Mouse (Mus musculus) forebrain, postnatal 0 days (tissue): Measurements from ENCODE around the gene Ccdc184. TPM values are rescaled to one million over a fixed set of nuclear protein-coding genes. Genes with fewer than 3 reads are reported as not detected.
A peak's percentile ranks its signal among the peaks of the same experiment; 100 is the strongest.

Experiments
- ATAC-seq: fragments of 200-750 bp; cut with Nextera tagmentation; 2 replicates; pipeline ENCODE4 v1.8.0; 2017; ENCODE audit warnings: mild to moderate bottlenecking, moderate library complexity
- DNase-seq: peaks from one replicate; pipeline ENCODE4 v3.0.0-alpha.2; 2015
- H3K27ac ChIP-seq: fragments of 300-500 bp; sonication (generic); 2 replicates; pipeline ENCODE4 v1.5.1; 2014; ENCODE audit warnings: low read depth, mild to moderate bottlenecking, antibody characterized with exemption, low read length, moderate library complexity, mixed read lengths
- H3K27me3 ChIP-seq: fragments of 300-500 bp; sonication (generic); 2 replicates; pipeline ENCODE4 v1.6.1; 2014; ENCODE audit warnings: mild to moderate bottlenecking, low read length, mixed read lengths; ENCODE audit not compliant: insufficient read depth
- H3K36me3 ChIP-seq: fragments of 300-500 bp; sonication (generic); 2 replicates; pipeline ENCODE4 v1.6.1; 2014; ENCODE audit warnings: mild to moderate bottlenecking, moderate library complexity; ENCODE audit not compliant: insufficient read depth
- H3K4me1 ChIP-seq: fragments of 300-500 bp; sonication (generic); 2 replicates; pipeline ENCODE4 v1.6.1; 2014; ENCODE audit warnings: antibody characterized with exemption; ENCODE audit not compliant: insufficient read depth
- H3K4me2 ChIP-seq: fragments of 300-500 bp; sonication (generic); 2 replicates; pipeline ENCODE4 v1.6.1; 2014; ENCODE audit warnings: low read depth, mild to moderate bottlenecking, moderate library complexity
- H3K4me3 ChIP-seq: fragments of 300-500 bp; sonication (generic); 2 replicates; pipeline ENCODE4 v1.5.1; 2014; ENCODE audit warnings: low read depth, low read length, mixed read lengths
- H3K9ac ChIP-seq: fragments of 300-500 bp; sonication (generic); 2 replicates; pipeline ENCODE4 v1.6.1; 2014; ENCODE audit warnings: mild to moderate bottlenecking
- H3K9me3 ChIP-seq: fragments of 300-500 bp; sonication (generic); 2 replicates; pipeline ENCODE4 v1.6.1; 2016; ENCODE audit warnings: low read length
- CTCF ChIP-seq: sonication (generic); IDR thresholded peaks from 2 replicates; pipeline ENCODE4 v1.5.1; 2016; ENCODE audit warnings: antibody characterized with exemption, control low read depth, low read depth
- WGBS: fragments of 180-500 bp; shearing (Covaris S2); extraction: QIAGEN DNeasy Blood & Tissue Kit; methylation state at CpG from one replicate; pipeline ENCODE4 v1.1.7; 2014; 5-methylcytosine and 5-hydroxymethylcytosine counted together
- polyA plus RNA-seq: library from polyadenylated mRNA; unstranded; fragments of >200 nt; fragmentation: Nextera tagmentation; extraction: Ambion mirVana; gene quantifications from 2 replicates; pipeline ENCODE4 v1.2.1, GENCODE M21; 2015
- total RNA-seq: library from RNA; depleted of rRNA; stranded (reverse); fragments of >200 nt; gene quantifications from 2 replicates; pipeline ENCODE4 v1.2.3, GENCODE M21; 2014

Gene Ccdc184
- total and polyA plus RNA-seq, 2 experiments from 2014 or later = 66.0 to 68.9 TPM

DNA sequence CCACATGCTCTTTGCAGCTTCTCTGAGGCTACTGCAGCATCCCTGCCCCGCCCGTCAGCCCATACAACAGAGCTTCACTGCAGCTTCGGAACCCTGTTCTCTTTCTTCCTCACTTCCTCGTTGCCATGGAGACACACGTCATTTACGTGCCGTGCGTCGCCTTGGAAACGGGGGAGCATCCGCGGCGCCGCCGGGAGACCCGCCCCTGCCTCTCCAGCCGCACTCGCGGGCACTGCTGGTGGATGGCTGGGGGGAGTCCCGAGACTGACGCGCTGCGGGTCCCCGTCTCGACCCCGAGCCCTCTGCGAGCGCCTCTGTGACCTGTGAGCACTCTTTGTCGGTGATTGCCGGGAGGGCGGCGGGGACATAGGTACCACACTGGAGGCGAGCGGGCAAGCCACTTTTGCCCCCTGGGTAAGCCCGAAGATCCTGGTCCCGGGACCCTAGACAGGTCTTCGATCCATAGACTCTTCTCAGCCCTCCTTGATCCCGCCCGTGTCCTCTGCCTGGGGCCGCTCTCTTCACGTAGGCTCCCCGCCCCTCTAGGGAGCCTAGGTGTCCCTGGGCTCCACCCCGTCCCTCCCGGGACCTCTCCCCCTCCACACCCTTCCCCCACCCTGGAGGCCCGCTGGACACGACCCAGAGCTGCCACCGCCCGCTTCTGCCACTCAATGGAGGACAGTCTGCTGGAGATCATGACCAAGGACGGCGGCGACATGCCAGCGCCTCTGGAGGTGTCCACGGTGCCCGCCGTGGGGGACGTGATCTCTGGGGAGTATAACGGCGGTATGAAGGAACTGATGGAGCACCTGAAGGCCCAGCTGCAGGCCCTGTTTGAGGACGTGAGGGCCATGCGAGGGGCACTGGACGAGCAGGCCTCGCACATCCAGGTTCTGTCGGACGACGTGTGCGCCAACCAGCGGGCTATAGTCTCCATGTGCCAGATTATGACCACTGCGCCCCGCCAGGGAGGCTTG lies 975 bp downstream of the Ccdc184 start:
- Histone ChIP-seq H3K9ac (peak overlapping the region; percentile 80), H3K4me1 (peaks cover 11% of the 10 kb centered on the region; the same call in 1 of the 2 replicates), H3K4me3 (peak overlapping the region; percentile 74), H3K27ac (peak overlapping the region; percentile 92), H3K4me2 (peak overlapping the region; percentile 84), H3K36me3 (no peaks in the 10 kb centered on the region), H3K27me3 (no peaks in the 10 kb centered on the region; the same call in 1 of the 2 replicates), H3K9me3 (no peaks in the 10 kb centered on the region)
- WGBS = 2% methylated on average over 69 of the region's 69 CpGs
- TF ChIP-seq CTCF = no peak
- ATAC-seq = peak; percentile 96
- peak; percentile 98 for DNase-seq

DNA sequence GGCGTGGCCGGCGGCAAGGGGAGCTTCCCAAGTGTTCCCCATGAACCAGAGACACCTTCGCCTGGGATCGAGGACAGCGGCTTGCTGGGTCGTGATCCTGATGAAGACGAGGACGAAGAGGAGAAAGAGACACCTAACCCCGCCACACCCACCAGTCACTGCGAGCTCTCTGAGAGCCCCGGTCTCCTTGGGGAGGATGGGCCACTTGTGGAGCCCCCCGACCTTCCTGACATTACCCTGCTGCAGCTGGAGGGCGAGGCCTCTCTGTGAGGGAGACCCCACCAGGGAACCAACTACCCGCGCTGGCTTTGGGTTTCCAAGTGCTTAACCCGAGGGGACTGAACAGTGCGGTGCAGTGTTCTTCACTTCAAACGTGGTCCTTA lies 1.7 kb downstream of the Ccdc184 start:
- WGBS = 6% methylated on average over 19 of the region's 19 CpGs
- no peaks in the 10 kb centered on the region; the same call in 1 of the 2 replicates for H3K27me3 ChIP-seq
- H3K9me3 ChIP-seq = no peaks in the 10 kb centered on the region
- no peaks in the 10 kb centered on the region for H3K36me3 ChIP-seq
- peak overlapping the region; percentile 74 for H3K4me3 ChIP-seq
- DNase-seq (no peak), ATAC-seq (no peak)
- peaks cover 11% of the 10 kb centered on the region; the same call in 1 of the 2 replicates for H3K4me1 ChIP-seq
- H3K4me2 ChIP-seq = peak overlapping the region; percentile 84
- no peak overlapping the region for H3K27ac ChIP-seq
- peak overlapping the region; percentile 80 for H3K9ac ChIP-seq
- TF ChIP-seq CTCF = no peak

DNA sequence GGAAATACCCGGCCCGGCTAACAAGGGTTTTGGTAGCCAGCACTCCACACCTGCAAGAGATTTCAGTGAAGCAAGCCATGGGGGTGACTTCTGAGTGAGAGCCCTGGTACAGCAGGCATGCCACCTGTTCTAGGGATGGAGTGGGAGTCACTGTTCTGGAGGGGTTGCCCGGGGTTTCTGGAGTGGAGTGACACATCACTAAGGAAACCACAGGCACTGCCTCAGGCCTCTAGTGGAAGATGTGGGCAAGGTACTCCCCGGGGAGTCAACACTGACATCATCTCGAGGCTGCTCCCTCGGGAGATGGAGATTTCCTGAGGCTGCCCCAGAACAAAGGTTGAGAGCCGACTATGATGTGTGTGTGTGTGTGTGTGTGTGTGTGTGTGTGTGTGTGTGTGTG lies 3.4 kb downstream of the Ccdc184 start:
- peak overlapping the region; percentile 74 for H3K4me3 ChIP-seq
- H3K4me2 ChIP-seq = peak overlapping the region; percentile 84
- peak overlapping the region; percentile 80; the same call in 1 of the 2 replicates for H3K9ac ChIP-seq
- no peaks in the 10 kb centered on the region; the same call in 1 of the 2 replicates for H3K27me3 ChIP-seq
- no peaks in the 10 kb centered on the region for H3K9me3 ChIP-seq
- peaks cover 11% of the 10 kb centered on the region; the same call in 1 of the 2 replicates for H3K4me1 ChIP-seq
- DNase-seq (peak; percentile 44), ATAC-seq (peak; percentile 34; the same call in 1 of the 2 replicates)
- no peak overlapping the region for H3K27ac ChIP-seq
- no peaks in the 10 kb centered on the region for H3K36me3 ChIP-seq
- 25% methylated on average over 7 of the region's 7 CpGs for WGBS
- TF ChIP-seq CTCF = peak; percentile 20; the same call in 1 of the 2 replicates

DNA sequence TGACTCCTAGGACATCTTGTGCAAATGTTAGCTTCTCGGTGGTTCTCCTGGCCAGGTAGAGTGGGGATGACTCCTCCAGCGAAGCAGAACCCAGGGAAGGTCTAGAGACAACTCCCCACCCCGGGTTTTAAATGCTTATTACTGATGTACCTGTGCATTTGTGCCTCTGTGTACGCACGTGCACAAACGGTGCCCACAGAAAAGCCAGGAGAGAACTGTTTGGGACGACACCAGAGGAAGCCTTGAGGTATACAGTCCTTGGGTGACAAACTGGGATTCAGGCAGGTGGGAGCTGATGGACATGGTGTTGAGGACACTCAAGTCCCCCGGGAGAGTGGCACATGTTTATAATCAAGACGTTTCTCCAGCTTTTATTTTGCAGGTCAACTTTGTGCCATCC lies 4.0 kb downstream of the Ccdc184 start:
- Histone ChIP-seq H3K36me3 (no peaks in the 10 kb centered on the region), H3K4me1 (peaks cover 11% of the 10 kb centered on the region; the same call in 1 of the 2 replicates), H3K9me3 (no peaks in the 10 kb centered on the region), H3K9ac (no peak overlapping the region), H3K27ac (no peak overlapping the region), H3K4me2 (peak overlapping the region; percentile 84), H3K27me3 (no peaks in the 10 kb centered on the region; the same call in 1 of the 2 replicates), H3K4me3 (no peak overlapping the region; the same call in 1 of the 2 replicates)
- TF ChIP-seq CTCF = no peak
- no peak for DNase-seq
- ATAC-seq = no peak
- 77% methylated on average over 9 of the region's 9 CpGs for WGBS

DNA sequence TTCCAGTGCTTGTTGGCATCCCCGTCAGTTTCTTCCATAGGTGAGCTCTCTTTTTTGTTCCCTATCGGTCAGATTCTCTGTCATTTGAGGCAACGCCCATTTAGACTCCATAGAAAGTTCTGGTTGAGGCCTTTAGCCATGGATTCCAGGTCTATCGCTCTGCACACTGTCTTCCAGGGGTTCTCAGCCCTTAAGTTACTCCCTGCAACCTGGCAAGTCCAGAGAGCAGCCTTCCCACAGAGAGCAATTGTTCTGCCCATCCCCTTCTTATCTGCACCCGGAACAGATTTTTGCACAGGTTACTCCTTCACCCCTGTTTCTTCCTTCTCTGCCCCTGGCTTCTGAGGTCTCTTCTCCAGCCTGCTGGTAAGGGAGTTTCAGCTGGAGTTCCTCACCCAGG lies 5.2 kb downstream of the Ccdc184 start:
- H3K27me3 ChIP-seq = no peaks in the 10 kb centered on the region; the same call in 1 of the 2 replicates
- no peak overlapping the region for H3K4me3 ChIP-seq
- no peak overlapping the region for H3K9ac ChIP-seq
- H3K4me2 ChIP-seq = no peak overlapping the region
- H3K36me3 ChIP-seq = no peaks in the 10 kb centered on the region
- no peaks in the 10 kb centered on the region for H3K9me3 ChIP-seq
- ATAC-seq (no peak), DNase-seq (no peak)
- TF ChIP-seq CTCF = no peak
- H3K27ac ChIP-seq = no peak overlapping the region
- peaks cover 11% of the 10 kb centered on the region; the same call in 1 of the 2 replicates for H3K4me1 ChIP-seq
- WGBS = 62% methylated on average over 5 of the region's 5 CpGs

DNA sequence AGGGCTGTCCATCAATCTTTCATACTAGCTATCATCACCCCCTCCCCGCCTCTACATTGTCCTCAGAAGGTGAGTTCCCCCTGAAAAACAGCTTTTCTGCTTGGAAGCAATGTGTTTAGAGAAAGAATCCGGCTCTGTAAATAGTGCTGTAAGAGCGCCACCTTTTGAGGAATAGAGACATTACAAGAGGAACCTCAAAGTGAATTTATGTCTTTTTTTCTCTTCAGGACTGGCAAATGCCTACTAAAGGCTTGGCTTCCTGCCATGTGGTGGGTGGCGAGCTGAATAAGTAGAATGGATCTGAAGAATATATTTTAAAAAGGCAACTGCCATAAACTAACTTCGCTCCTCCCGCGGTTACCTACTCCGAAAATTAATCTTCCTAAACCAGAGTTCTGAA lies 6.9 kb downstream of the Ccdc184 start:
- DNase-seq (peak; percentile 86), ATAC-seq (no peak)
- H3K27ac ChIP-seq = no peak overlapping the region
- TF ChIP-seq CTCF = peak; percentile 80
- no peaks in the 10 kb centered on the region; the same call in 1 of the 2 replicates for H3K27me3 ChIP-seq
- H3K36me3 ChIP-seq = no peaks in the 10 kb centered on the region
- H3K4me1 ChIP-seq = peaks cover 7% of the 10 kb centered on the region; the same call in 1 of the 2 replicates
- no peak overlapping the region for H3K4me3 ChIP-seq
- WGBS = 15% methylated on average over 8 of the region's 8 CpGs
- 0 out of 2 replicates have a peak overlapping the region, but pooled peaks have one; percentile 3 for H3K4me2 ChIP-seq
- H3K9me3 ChIP-seq = no peaks in the 10 kb centered on the region
- H3K9ac ChIP-seq = no peak overlapping the region

DNA sequence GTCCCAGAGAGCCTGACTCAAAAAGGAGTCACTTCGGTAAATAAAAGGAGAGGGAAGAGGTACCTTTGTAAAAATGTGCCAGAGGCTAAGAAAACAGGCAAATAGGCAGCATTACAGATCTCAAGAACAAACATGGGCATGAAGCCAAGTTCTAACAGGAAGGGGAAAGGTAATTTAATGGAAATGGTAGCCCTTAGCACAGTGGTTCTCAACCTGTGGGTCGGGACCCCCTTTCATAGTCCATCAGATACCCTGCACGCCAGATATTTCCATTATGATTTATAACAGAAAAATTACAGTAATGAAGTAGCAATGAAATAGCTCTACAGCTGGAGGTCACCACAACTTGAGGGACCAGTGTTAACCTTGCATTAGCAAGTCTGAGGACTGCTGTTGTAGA lies 10.4 kb downstream of the Ccdc184 start:
- H3K4me3 ChIP-seq = no peak overlapping the region
- H3K27ac ChIP-seq = no peak overlapping the region
- H3K4me1 ChIP-seq = no peaks in the 10 kb centered on the region
- no peak for DNase-seq
- no peak overlapping the region for H3K4me2 ChIP-seq
- H3K9me3 ChIP-seq = no peaks in the 10 kb centered on the region
- no peaks in the 10 kb centered on the region for H3K36me3 ChIP-seq
- TF ChIP-seq CTCF = no peak
- no peak overlapping the region for H3K9ac ChIP-seq
- no peaks in the 10 kb centered on the region for H3K27me3 ChIP-seq
- no peak for ATAC-seq
- 82% methylated on average over 3 of the region's 3 CpGs for WGBS
